In the genomic region with DNA sequence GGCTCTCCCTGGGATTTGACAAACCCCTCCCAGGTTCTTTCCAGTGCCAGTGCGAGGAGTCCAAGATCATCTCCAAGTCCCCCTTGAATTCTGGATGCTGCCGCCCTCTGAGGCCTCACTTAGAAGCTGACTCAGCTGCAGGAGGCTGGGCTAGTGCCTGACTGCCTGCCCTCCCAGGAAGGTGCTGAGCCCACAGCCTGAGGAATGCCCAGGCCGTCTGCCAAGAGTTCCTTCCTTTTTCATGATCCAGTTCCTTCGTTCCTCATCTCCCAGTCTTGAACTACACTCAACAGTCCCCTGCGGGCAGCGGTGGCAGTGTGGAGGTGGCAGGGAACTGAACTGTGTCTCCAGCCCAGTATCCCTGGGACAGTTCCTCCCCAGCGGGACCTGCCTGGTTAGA, we compare ENCODE assay signal across 7 mouse cellular contexts. TPM values are rescaled to one million over a fixed set of nuclear protein-coding genes. Genes with fewer than 3 reads are reported as not detected.
A peak's percentile ranks its signal among the peaks of the same experiment; 100 is the strongest.
DNase-seq lines count a peak whose midpoint lies in the region; ATAC-seq and TF ChIP-seq lines count a peak whose summit lies in the region.

No protein-coding gene starts in this region.

- H3K9ac ChIP-seq in embryonic facial prominence, embryonic 13.5 days = no peak overlapping the region
- no peak overlapping the region for H3K9ac ChIP-seq in heart, postnatal 0 days (replicated peaks; ENCODE audit: low read depth, low read length)
- no peak overlapping the region for H3K9ac ChIP-seq in lung, embryonic 15.5 days
- no peak overlapping the region for H3K9ac ChIP-seq in forebrain, embryonic 12.5 days

- DNase-seq in 3T3-L1 (ENCODE audit: low read depth, low spot score) (peak; percentile 100), MN1 (ENCODE audit: low spot score) (peak; percentile 89)
- DNase-seq in heart, postnatal 0 days (ENCODE audit: low spot score) = peak; percentile 74
- DNase-seq in spleen, postnatal 10 days (ENCODE audit: low spot score in 2 of 2) = no peak

- WGBS in embryonic facial prominence, embryonic 13.5 days = 51% methylated on average over 7 of the region's 7 CpGs
- 21% methylated on average over 7 of the region's 7 CpGs for WGBS in heart, postnatal 0 days
- 39% methylated on average over 7 of the region's 7 CpGs for WGBS in lung, embryonic 15.5 days
- WGBS in forebrain, embryonic 12.5 days = 77% methylated on average over 7 of the region's 7 CpGs

- H3K4me3 ChIP-seq in embryonic facial prominence, embryonic 13.5 days = no peak overlapping the region
- no peak overlapping the region for H3K4me3 ChIP-seq in heart, postnatal 0 days (ENCODE audit: low read depth, low read length)
- no peak overlapping the region for H3K4me3 ChIP-seq in lung, embryonic 15.5 days
- no peak overlapping the region for H3K4me3 ChIP-seq in forebrain, embryonic 12.5 days (replicated peaks)

- H3K27ac ChIP-seq in embryonic facial prominence, embryonic 13.5 days = peak overlapping the region; percentile 41
- H3K27ac ChIP-seq in heart, postnatal 0 days (ENCODE audit: low read depth) = peak overlapping the region; percentile 28; the same call in 1 of the 2 replicates
- H3K27ac ChIP-seq in lung, embryonic 15.5 days = no peak overlapping the region; the same call in 1 of the 2 replicates
- H3K27ac ChIP-seq in forebrain, embryonic 12.5 days = no peak overlapping the region

- H3K4me2 ChIP-seq in embryonic facial prominence, embryonic 13.5 days = no peak overlapping the region
- no peak overlapping the region for H3K4me2 ChIP-seq in heart, postnatal 0 days (ENCODE audit: low read depth, low read length)
- H3K4me2 ChIP-seq in lung, embryonic 15.5 days = no peak overlapping the region
- no peak overlapping the region for H3K4me2 ChIP-seq in forebrain, embryonic 12.5 days

- TF ChIP-seq EP300 in heart, postnatal 0 days (IDR thresholded peaks at IDR 0.05; ENCODE audit: low read depth) = no peak

- no peaks in the 10 kb centered on the region for H3K36me3 ChIP-seq in embryonic facial prominence, embryonic 13.5 days
- no peaks in the 10 kb centered on the region for H3K36me3 ChIP-seq in heart, postnatal 0 days (replicated peaks; ENCODE audit: control insufficient read depth, insufficient read depth, low read length)
- H3K36me3 ChIP-seq in lung, embryonic 15.5 days = no peaks in the 10 kb centered on the region
- H3K36me3 ChIP-seq in forebrain, embryonic 12.5 days (replicated peaks) = no peaks in the 10 kb centered on the region

- no peaks in the 10 kb centered on the region for H3K9me3 ChIP-seq in embryonic facial prominence, embryonic 13.5 days
- H3K9me3 ChIP-seq in heart, postnatal 0 days (replicated peaks; ENCODE audit: control insufficient read depth, low read length) = no peaks in the 10 kb centered on the region
- H3K9me3 ChIP-seq in lung, embryonic 15.5 days = no peaks in the 10 kb centered on the region
- H3K9me3 ChIP-seq in forebrain, embryonic 12.5 days = no peaks in the 10 kb centered on the region

- 0 out of 2 replicates have a peak, but pooled peaks have one; percentile 11 for TF ChIP-seq CTCF in heart, postnatal 0 days (IDR thresholded peaks at IDR 0.05; ENCODE audit: low read depth)

- ATAC-seq in embryonic facial prominence, embryonic 13.5 days (ENCODE audit: insufficient number of reproducible peaks, insufficient read depth, low FRiP score, low TSS enrichment, low read depth) = no peak
- peak; percentile 57 for ATAC-seq in heart, postnatal 0 days (ENCODE audit: insufficient read depth, low read depth)
- peak; percentile 58; the same call in 1 of the 2 replicates for ATAC-seq in lung, embryonic 15.5 days (ENCODE audit: borderline replicate concordance, extremely low read depth, low FRiP score, low TSS enrichment)
- ATAC-seq in forebrain, embryonic 12.5 days (ENCODE audit: low FRiP score) = no peak

- no peaks in the 10 kb centered on the region for H3K27me3 ChIP-seq in embryonic facial prominence, embryonic 13.5 days
- no peaks in the 10 kb centered on the region for H3K27me3 ChIP-seq in heart, postnatal 0 days (ENCODE audit: control insufficient read depth, insufficient read depth, low read length)
- no peaks in the 10 kb centered on the region for H3K27me3 ChIP-seq in lung, embryonic 15.5 days
- H3K27me3 ChIP-seq in forebrain, embryonic 12.5 days = no peaks in the 10 kb centered on the region; the same call in 1 of the 2 replicates

- H3K4me1 ChIP-seq in embryonic facial prominence, embryonic 13.5 days = peaks cover 27% of the 10 kb centered on the region
- peaks cover 20% of the 10 kb centered on the region for H3K4me1 ChIP-seq in heart, postnatal 0 days (ENCODE audit: control insufficient read depth, insufficient read depth)
- peaks cover 16% of the 10 kb centered on the region for H3K4me1 ChIP-seq in lung, embryonic 15.5 days
- peaks cover 17% of the 10 kb centered on the region for H3K4me1 ChIP-seq in forebrain, embryonic 12.5 days

RNA-seq across cellular contexts. Expression of gene Ccnl1, which starts 30.4 kb away (rescaled TPM):
- 107 and 123 TPM in 2 replicates for polyA plus RNA-seq in embryonic facial prominence, embryonic 13.5 days (2015; fragmentation: Nextera tagmentation; extraction: Ambion mirVana)
- 26.7 and 33.9 TPM in 2 replicates for total RNA-seq in heart, postnatal 0 days (2014; rRNA removed; ENCODE audit: low replicate concordance)
- polyA plus RNA-seq in heart, postnatal 0 days (2015; fragmentation: Nextera tagmentation; extraction: Ambion mirVana) = 38.0 and 38.5 TPM in 2 replicates
- polyA plus RNA-seq in lung, embryonic 15.5 days (2015; fragmentation: Nextera tagmentation; extraction: Ambion mirVana) = 106 and 116 TPM in 2 replicates
- polyA plus RNA-seq in forebrain, embryonic 12.5 days (2016; fragmentation: Nextera tagmentation; extraction: Ambion mirVana) = 126 and 139 TPM in 2 replicates

Comparison
In these comparisons a context has a peak if more than half of its experiments do, and no peak if none do; other contexts are left out.
1. DNase-seq: peak in 3T3-L1 (single experiment), MN1 (single experiment) and heart, postnatal 0 days (single experiment); none in spleen, postnatal 10 days (0 of 2).
2. ATAC-seq: peak in heart, postnatal 0 days (single experiment) and lung, embryonic 15.5 days (single experiment); none in embryonic facial prominence, embryonic 13.5 days (single experiment) and forebrain, embryonic 12.5 days (single experiment).
3. H3K27ac ChIP-seq: peak in embryonic facial prominence, embryonic 13.5 days (single experiment) and heart, postnatal 0 days (single experiment); none in lung, embryonic 15.5 days (single experiment) and forebrain, embryonic 12.5 days (single experiment).